Mouse (Mus musculus) ES-Bruce4 (cell line): Measurements from ENCODE around the gene Gimap5.

Experiments used
- CTCF ChIP-seq: IDR thresholded peaks from one replicate; pipeline ENCODE4 v1.8.1; 2011; ENCODE audit warnings: low read depth, low read length
- POLR2A ChIP-seq: IDR thresholded peaks from one replicate; pipeline ENCODE4 v1.8.1; 2011; ENCODE audit warnings: low read length; ENCODE audit not compliant: insufficient read depth

DNA sequence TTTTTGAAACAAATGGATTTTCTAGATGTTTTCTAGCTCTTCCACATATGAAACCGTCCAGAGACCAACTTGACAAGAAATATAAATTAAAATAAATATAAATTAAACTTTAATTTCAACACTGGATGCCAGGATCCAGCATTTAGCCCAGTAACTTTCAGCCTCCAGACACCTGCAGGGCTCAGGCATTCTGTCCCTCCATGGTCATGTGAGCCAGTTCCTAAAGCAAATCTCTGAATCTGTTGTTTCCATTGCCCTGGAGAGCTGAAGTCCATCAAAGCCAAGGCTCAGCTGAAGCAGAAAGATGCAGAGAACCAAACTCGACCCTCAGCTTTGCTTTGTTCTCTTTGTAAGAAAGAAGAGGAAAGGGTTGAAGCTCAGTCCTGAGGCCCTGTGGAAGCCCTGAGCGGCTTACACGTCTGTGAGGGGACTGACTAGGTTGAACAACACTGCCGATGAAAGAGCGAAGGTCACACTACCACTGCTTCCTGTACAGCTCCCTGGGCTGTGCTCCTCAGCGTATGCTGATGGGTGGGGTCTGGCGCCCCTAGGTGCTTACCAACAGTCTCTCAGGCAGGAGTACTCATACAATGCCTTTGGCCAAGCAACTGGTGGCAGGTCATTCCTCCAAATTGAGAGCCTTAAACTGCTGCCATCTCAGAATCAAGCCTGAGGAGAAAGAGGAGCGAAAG is 22.3 kb downstream of the Gimap5 start:
- TF ChIP-seq CTCF (no peak), POLR2A (no peak)
